Mouse (Mus musculus) heart, postnatal 36 days (tissue): ENCODE measurements around the gene Nfx1. TPM values are rescaled to one million over a fixed set of nuclear protein-coding genes. Genes with fewer than 3 reads are reported as not detected.

Source experiments
- DNase-seq, 2 experiments: peaks; one replicate each; pipeline ENCODE4 v3.0.0; 2021 to 2022
- intact Hi-C: fragments of 180-260 bp; cut with DNase I; formaldehyde crosslinking; loops from one replicate; pipeline ENCODE4 v1.15.1; 2025
- total RNA-seq, 2 experiments: library from RNA; stranded (reverse); gene quantifications; 2 replicates each; pipeline ENCODE4 v1.2.3; 2021

Nfx1 gene
- total RNA-seq, 2 experiments from 2014 or later, result 20.9 to 22.8 TPM

GRCm38 (mm10) chr4:40971744-40972143 lies 1.0 kb downstream of the Nfx1 start:
- intact Hi-C loops, result no loop called here
- peak in 1 of 2 experiments; percentile 15 for DNase-seq

GRCm38 (mm10) chr4:40974011-40974410 lies 3.3 kb downstream of the Nfx1 start:
- intact Hi-C loops, result no loop called here
- no peak for DNase-seq

- intact Hi-C loops, result no loop called here
- no peak for DNase-seq
Measured at GRCm38 (mm10) chr4:40975678-40976077, 5.0 kb downstream of the Nfx1 start.

GRCm38 (mm10) chr4:40976651-40977050 lies 5.9 kb downstream of the Nfx1 start:
- no peak for DNase-seq
- intact Hi-C loops, result no loop called here

- intact Hi-C loops, result no loop called here
- DNase-seq, result no peak
Measured at GRCm38 (mm10) chr4:40979430-40979829, 8.7 kb downstream of the Nfx1 start.

- intact Hi-C loops, result no loop called here
- DNase-seq, result no peak
Measured at GRCm38 (mm10) chr4:40982486-40982885, 11.8 kb downstream of the Nfx1 start.

- intact Hi-C loops, result no loop called here
- peak; percentile 52 to 61 for DNase-seq
Measured at GRCm38 (mm10) chr4:40983686-40984085, 13.0 kb downstream of the Nfx1 start.

GRCm38 (mm10) chr4:40989633-40990032 lies 18.9 kb downstream of the Nfx1 start:
- DNase-seq, result no peak
- intact Hi-C loops, result no loop called here

- intact Hi-C loops, result no loop called here
- no peak for DNase-seq
Measured at GRCm38 (mm10) chr4:40996302-40996701, 25.6 kb downstream of the Nfx1 start.

GRCm38 (mm10) chr4:40997916-40998315 lies 27.2 kb downstream of the Nfx1 start:
- intact Hi-C loops, result no loop called here
- no peak for DNase-seq

- intact Hi-C loops, result no loop called here
- DNase-seq, result no peak
Measured at GRCm38 (mm10) chr4:41000271-41000670, 29.6 kb downstream of the Nfx1 start.

- intact Hi-C loops, result no loop called here
- no peak for DNase-seq
Measured at GRCm38 (mm10) chr4:41000842-41001639, 30.3 kb downstream of the Nfx1 start.

- intact Hi-C loops, result no loop called here
- no peak for DNase-seq
Measured at GRCm38 (mm10) chr4:41013351-41013750, 42.6 kb downstream of the Nfx1 start.

- intact Hi-C loops, result no loop called here
- DNase-seq, result no peak
Measured at GRCm38 (mm10) chr4:41015798-41016197, 45.1 kb downstream of the Nfx1 start.

- DNase-seq, result no peak
- intact Hi-C loops, result no loop called here
Measured at GRCm38 (mm10) chr4:41021094-41021493, 50.4 kb downstream of the Nfx1 start.

GRCm38 (mm10) chr4:41026086-41026787 lies 55.5 kb downstream of the Nfx1 start:
- DNase-seq, result no peak
- intact Hi-C loops, result no loop called here

- intact Hi-C loops, result no loop called here
- DNase-seq, result no peak
Measured at GRCm38 (mm10) chr4:41027872-41028271, 57.2 kb downstream of the Nfx1 start.

- no peak for DNase-seq
- intact Hi-C loops, result no loop called here
Measured at GRCm38 (mm10) chr4:41028272-41028671, 57.6 kb downstream of the Nfx1 start.

GRCm38 (mm10) chr4:41029372-41029771 lies 58.7 kb downstream of the Nfx1 start:
- intact Hi-C loops, result no loop called here
- DNase-seq, result no peak

- peak in 1 of 2 experiments; percentile 38 for DNase-seq
Measured at GRCm38 (mm10) chr4:41031242-41031641, 60.5 kb downstream of the Nfx1 start.

GRCm38 (mm10) chr4:41037942-41038341 lies 67.2 kb downstream of the Nfx1 start:
- no peak for DNase-seq
- intact Hi-C loops, result no loop called here

More at GRCm38 (mm10) chr4:41031242-41031641, 60.5 kb downstream of the Nfx1 start:
- intact Hi-C loops, result loop anchor here (2.0 kb wide), 1 partner anchor 14 kb away; no protein-coding TSS in a partner anchor

GRCm38 (mm10) chr4:41040983-41041382 lies 70.3 kb downstream of the Nfx1 start:
- intact Hi-C loops, result no loop called here
- peak in 1 of 2 experiments; percentile 26 for DNase-seq
